Mouse (Mus musculus): Measurements from ENCODE around the gene Cacna1d.

Cacna1d gene

DNA sequence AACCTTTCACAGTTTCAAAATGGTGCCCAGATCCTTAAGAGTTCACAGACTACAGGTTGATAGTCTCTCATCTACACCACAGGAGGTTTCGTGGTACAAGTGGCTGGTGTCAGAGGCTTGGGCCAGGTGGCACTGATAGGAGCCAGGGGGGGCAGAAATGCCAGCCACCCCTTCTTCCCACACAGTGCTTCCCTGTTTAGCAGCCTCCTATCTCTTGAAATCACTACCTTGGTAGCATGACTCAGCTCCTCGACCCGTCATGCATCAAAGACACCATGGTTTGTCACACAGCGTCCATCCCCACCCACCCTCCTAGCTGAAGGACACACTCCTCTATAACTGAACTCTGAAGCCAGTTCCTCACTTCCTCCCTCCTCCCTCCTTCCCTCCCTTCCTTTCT lies 398.8 kb downstream of the Cacna1d start:
- DNase-seq (ENCODE audit: low spot score) = no peak

DNA sequence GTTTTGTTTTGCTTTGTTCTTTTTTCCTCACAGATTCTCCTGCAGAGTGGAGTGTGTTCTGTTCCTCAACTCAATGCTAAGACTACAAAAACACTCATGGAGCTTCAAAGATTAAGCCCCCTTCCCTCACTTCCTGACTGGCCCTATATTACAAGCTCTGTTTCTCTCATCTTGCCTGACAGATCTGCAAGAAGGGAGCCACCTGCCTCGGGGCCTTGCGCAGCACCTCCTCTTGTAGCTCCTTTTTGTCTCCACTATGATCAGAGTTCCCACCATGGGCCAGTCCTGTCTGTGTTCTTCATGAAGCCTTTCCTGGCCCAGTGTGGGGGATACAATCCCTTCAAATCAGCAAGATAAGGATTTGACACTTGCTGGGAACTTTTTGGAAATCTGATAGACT lies 399.2 kb downstream of the Cacna1d start:
- no peak for DNase-seq (ENCODE audit: low spot score)

DNA sequence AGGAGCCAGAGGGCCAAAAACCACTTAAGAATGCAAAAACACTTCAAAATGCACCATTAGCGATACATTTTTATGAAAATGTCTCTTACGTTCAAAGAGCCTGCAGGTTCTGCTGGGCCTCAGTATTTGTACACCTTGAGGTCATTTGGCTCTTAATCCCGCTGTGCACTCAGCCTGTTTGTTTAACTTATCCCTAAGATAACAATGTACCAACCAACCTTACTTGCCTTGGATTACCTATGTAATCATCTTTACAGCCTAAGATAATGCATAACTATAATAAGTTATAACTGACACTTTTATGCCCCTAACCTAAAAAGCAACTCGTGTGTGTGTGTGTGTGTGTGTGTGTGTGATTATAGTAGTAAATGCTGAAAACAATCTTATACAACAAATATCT lies 411.5 kb downstream of the Cacna1d start:
- DNase-seq (ENCODE audit: low spot score) = no peak

DNA sequence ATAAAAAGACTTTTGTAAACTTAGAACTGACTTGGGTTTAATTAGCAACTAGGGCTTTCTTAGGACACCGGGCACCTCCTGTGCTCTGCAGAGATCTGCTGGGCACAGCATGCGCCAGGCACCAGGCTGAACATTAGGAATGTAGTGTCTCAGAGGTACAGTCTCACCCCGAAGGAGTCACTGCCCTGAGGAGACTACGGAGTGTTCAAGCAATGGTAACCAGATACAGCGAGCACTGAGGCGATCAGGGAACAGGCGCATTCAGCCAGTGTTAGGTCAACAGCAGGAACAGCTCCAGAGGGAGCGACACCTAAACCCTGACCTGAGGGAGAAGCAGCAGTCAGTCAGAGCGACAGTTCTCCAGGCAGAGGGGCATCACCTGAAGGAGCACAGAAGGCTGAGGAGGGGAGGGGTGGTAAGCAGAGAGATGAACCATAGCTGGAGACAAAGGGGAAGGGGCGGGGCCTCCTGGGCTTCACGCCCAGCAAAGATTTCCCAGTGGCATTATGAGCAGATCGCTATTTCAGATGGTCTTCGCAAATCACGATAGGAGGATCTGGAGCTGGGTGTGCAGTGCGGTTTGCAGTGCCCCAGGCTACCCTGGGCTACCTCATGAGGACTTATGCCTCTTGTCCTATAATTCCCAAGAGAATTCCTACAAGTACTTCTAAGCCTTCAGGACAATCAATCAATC lies 413.0 kb downstream of the Cacna1d start:
- no peak for DNase-seq (ENCODE audit: low spot score)

- DNase-seq (ENCODE audit: low spot score) = no peak
Measured at GRCm38 (mm10) chr14:30075268-30075887, 415.9 kb downstream of the Cacna1d start.

- no peak for DNase-seq (ENCODE audit: low spot score)
Measured at GRCm38 (mm10) chr14:30068566-30068965, 422.7 kb downstream of the Cacna1d start.

- no peak for DNase-seq (ENCODE audit: low spot score)
Measured at GRCm38 (mm10) chr14:30066752-30067151, 424.5 kb downstream of the Cacna1d start.

GRCm38 (mm10) chr14:30064864-30065263 lies 426.4 kb downstream of the Cacna1d start:
- no peak for DNase-seq (ENCODE audit: low spot score)

GRCm38 (mm10) chr14:30056031-30056766 lies 435.1 kb downstream of the Cacna1d start:
- no peak for DNase-seq (ENCODE audit: low spot score)

DNA sequence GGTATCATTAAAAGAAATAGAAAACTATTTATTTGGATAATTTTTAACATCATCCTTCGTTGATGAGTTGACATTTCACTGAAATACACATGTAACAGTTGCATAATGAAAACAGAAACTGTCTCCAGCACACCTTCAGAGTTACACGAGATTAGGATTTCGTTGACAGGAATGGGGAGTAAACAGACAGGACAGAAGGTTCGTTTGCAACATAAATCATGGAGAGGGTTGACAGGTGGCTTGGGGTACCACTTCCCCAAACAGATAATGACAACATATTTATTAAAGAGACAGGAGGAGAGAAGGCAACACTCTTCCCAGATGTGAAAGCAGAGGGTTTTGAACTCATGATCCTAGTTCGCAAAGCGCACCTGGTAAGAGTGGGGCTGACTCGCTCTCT lies 436.3 kb downstream of the Cacna1d start:
- DNase-seq (ENCODE audit: low spot score) = no peak

GRCm38 (mm10) chr14:30050280-30050679 lies 441.0 kb downstream of the Cacna1d start:
- no peak for DNase-seq (ENCODE audit: low spot score)

GRCm38 (mm10) chr14:30048049-30048448 lies 443.2 kb downstream of the Cacna1d start:
- DNase-seq (ENCODE audit: low spot score) = no peak

DNA sequence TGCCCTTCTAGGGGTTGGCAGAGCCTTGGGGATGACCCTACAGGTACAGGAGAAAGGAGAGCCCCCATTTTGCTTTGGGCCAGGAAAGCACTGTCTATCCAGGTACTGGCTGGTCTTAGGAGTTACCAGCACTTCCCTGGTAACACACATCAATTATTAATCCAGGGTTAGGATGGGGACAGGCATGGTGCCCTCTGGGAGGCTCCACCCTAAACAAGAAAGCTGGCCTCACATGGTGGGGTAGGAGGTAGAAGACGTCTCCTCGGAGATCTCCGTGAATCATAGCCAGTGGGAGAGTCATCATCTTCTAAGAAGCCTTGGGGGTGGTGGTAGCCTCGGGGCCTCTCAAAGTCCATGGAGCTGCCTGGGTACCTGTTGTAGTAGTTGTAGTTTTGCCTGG lies 444.3 kb downstream of the Cacna1d start:
- DNase-seq (ENCODE audit: low spot score) = no peak

GRCm38 (mm10) chr14:30045704-30046220 lies 445.5 kb downstream of the Cacna1d start:
- DNase-seq (ENCODE audit: low spot score) = no peak

GRCm38 (mm10) chr14:30045239-30045638 lies 446.0 kb downstream of the Cacna1d start:
- no peak for DNase-seq (ENCODE audit: low spot score)

- no peak for DNase-seq (ENCODE audit: low spot score)
Measured at GRCm38 (mm10) chr14:30043356-30043940, 447.8 kb downstream of the Cacna1d start.

GRCm38 (mm10) chr14:30041836-30042235 lies 449.4 kb downstream of the Cacna1d start:
- DNase-seq (ENCODE audit: low spot score) = no peak

GRCm38 (mm10) chr14:30039413-30039812 lies 451.8 kb downstream of the Cacna1d start:
- DNase-seq (ENCODE audit: low spot score) = no peak

DNA sequence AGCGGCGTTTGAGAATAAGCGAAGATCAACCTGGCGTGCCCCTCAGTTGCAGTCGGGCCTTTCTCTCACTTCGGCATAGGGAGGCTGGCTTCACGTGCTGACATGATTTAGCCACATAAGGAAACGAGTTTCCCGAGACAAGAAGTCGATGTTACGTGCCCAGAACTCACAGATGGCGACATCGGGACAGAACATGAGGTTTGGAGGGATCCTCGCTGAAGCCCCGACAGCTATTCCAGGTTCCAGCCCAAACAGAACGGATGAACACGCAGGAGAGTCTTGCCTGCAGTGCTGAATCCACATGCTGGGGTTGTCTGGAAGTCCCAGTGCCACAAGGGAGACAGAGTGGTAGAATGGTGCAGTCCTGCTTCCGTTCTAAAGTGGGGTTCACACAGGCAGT lies 452.8 kb downstream of the Cacna1d start:
- no peak for DNase-seq (ENCODE audit: low spot score)

GRCm38 (mm10) chr14:30033405-30033804 lies 457.9 kb downstream of the Cacna1d start:
- no peak for DNase-seq (ENCODE audit: low spot score)

GRCm38 (mm10) chr14:30027378-30027777 lies 463.9 kb downstream of the Cacna1d start:
- DNase-seq (ENCODE audit: low spot score) = no peak

- DNase-seq (ENCODE audit: low spot score) = no peak
Measured at GRCm38 (mm10) chr14:30024387-30024786, 466.9 kb downstream of the Cacna1d start.

DNA sequence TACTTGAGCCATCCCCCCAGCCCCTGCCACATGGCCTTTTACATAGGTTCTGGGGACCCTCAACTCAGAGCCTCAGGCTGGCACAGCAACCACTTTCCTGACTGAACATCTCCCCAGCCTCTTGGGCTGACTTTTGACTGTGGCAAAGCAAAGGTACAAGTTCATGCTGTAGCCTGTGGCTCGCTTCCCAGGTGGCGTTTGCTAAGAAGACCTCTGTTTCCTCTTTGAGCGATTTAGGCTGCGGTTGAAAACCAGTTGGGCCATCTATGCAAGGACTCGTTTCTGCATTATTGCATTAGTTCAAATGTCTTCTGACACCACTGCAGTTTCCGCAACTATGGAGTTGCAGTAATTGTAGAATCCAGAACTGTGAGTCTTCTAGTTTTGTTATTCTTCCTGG lies 468.8 kb downstream of the Cacna1d start:
- no peak for DNase-seq (ENCODE audit: low spot score)

Data from ovary, postnatal 14 days (tissue).